Mouse (Mus musculus): Measurements from ENCODE around the gene Cd53. TPM values are rescaled to one million over a fixed set of nuclear protein-coding genes. Genes with fewer than 3 reads are reported as not detected.

The Cd53 gene
- polyA plus RNA-seq, 1 experiment, result 7.5 TPM

Other genes with a start within 250 kb of the Cd53 start
- 107 and 131 TPM in 2 replicates for gene Dram2, start 242.4 kb downstream of the Cd53 start, polyA plus RNA-seq (2012; ENCODE audit: insufficient read depth, insufficient read length, missing spikeins)
- 25.1 and 44.5 TPM in 2 replicates for gene Cept1, start 242.3 kb downstream of the Cd53 start, polyA plus RNA-seq (2012; ENCODE audit: insufficient read depth, insufficient read length, missing spikeins)
- gene Lrif1, start 105.2 kb downstream of the Cd53 start, polyA plus RNA-seq (2012; ENCODE audit: insufficient read depth, insufficient read length, missing spikeins), result 9.6 and 14.1 TPM in 2 replicates
- not detected in 2 replicates for gene Olfr266, start 36.1 kb upstream of the Cd53 start, polyA plus RNA-seq (2012; ENCODE audit: insufficient read depth, insufficient read length, missing spikeins)
- 0.55 TPM in 1 of 2 replicates, not detected in the other for gene Kcna3, start 246.0 kb upstream of the Cd53 start, polyA plus RNA-seq (2012; ENCODE audit: insufficient read depth, insufficient read length, missing spikeins)

All from brown adipose tissue, adult 24 weeks (tissue).